Mouse (Mus musculus): Measurements from ENCODE around the gene Rab5if.
"Not testable (repeated sequence)": the region's sequence is repeated elsewhere in the genome, so short reads cannot be mapped to it uniquely, and the experiment has no call there.

Gene Rab5if

DNA sequence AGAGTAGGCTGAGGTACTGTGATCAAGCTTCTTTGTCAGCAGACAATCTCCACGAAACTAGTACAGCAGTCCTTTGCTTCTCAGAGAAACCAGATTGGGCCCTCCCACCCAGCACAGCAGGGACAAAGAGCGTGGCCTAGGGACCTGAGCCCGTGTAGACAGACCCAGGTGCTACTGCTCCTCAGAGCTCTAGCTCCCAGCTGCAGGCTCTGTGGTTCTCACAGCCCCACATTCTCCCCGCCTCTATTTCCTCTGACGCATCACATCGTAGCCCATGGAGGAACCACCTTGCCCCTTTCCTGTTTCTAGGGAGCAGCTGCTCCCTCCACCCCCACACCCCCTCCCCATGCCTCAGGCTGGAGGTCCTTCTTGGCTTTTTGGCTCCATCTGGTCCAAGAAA lies 24.1 kb downstream of the Rab5if start, which contains the start of gene Sla2:
Gene Sla2 (minus strand): TSS at position 176 of the 400 bp plus-strand sequence.
- DNase-seq (ENCODE audit: extremely low spot score), result no peak

- DNase-seq (ENCODE audit: extremely low spot score), result no peak
Measured at GRCm38 (mm10) chr2:156888490-156888889, 25.6 kb downstream of the Rab5if start.

DNA sequence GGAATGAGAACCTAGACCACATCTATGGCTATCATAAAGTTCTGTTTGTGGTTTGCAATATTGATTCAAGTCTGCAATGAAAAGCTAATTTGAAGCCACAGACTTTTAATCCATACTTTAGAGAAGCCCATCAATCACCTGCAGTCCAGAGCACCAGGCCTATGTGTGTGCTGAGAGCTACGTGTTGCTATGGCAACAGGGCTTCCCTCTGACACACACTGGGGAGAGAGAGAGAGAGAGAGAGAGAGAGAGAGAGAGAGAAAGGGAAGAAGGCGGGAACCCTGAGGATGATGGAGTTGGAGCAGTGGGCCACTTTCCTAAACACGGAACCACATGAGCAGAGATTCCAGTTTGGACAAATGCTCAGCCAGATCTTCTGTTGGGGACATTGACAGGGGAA lies 29.3 kb downstream of the Rab5if start:
- peak; percentile 14 for DNase-seq (ENCODE audit: extremely low spot score)

DNA sequence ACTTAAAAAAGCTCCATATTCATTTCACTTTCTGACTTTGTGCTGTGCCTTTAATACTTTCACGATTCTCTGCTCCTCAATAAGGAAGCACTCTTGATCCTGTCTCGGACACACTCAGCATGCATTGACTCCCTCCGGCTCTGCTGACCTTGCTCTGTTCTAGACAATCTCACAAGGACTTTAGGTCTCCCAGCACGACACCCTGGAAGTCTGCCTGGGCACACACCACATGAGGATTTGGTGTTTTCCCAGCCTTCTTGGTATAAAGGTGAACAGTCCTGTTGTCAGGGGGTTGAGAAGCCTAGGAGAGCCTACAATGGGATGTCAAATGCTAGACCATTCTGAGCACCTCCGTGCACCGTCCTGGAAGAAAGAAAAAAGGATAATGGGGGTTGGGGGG lies 29.9 kb downstream of the Rab5if start:
- no peak for DNase-seq (ENCODE audit: extremely low spot score)

- DNase-seq (ENCODE audit: extremely low spot score), result no peak
Measured at GRCm38 (mm10) chr2:156894496-156895265, 31.8 kb downstream of the Rab5if start.

DNA sequence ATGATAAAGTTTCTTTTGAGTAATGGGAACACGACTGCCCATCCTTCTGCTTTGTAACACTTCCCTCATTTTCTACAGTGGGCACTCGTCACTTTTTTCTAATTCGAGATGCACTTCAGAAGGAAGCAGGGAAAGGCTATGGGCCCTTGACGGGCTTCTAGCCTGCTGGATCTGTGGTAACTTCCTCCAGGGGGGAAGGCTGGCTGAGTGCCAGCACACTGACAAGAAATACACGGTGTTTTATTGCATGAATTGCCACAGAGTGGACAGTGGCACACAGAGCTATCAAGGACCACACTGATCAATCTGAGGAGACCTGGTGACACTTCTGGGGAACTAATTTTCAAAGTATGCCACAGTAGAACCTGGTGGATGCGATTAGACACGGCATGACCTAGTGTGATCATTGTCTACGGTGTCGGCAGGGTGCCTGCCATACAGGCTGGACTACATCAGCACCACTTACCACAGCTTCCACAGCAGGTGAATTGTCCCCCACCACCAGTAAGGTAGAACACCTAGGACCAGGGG lies 33.5 kb downstream of the Rab5if start:
- DNase-seq (ENCODE audit: extremely low spot score), result no peak

DNA sequence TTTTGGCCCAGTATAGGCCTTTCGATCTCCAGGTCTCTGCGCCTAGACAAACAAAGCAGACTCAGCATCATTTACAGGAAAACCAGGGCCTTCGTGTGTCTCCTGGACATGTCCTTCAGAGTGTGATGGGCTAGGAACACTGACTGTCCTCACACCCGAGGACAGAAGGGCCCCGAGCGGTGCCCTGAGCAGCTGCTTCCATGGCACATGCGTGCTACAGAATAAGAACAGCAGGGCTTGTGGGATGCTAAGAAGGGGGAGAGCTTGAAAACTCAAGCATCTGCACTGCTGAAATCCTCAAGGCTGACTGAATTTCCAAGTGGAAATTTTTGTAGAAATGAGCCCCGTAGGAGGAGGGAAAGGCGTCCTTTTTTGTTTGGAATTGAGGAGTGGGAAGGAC lies 34.1 kb downstream of the Rab5if start:
- DNase-seq (ENCODE audit: extremely low spot score), result no peak

DNA sequence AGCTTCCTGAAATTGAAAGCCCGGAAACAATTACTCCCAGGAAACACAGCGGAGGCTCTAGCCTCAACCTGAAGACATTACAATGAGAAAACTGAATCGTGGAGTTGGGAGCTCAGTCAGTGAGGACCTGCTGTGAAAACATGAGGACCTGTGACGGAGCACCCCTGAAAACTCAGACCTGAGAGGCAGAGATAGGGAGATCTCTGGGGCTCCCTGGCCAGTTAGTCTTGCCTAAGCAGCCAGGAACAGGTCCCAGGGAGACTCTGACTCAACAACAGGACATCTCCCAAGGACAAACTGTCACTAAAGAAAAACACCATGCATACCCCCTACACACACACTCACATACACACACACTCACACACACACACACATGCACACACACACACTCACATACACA lies 35.4 kb downstream of the Rab5if start:
- DNase-seq (ENCODE audit: extremely low spot score), result no peak

GRCm38 (mm10) chr2:156899184-156899583 lies 36.3 kb downstream of the Rab5if start:
- DNase-seq (ENCODE audit: extremely low spot score), result no peak

DNA sequence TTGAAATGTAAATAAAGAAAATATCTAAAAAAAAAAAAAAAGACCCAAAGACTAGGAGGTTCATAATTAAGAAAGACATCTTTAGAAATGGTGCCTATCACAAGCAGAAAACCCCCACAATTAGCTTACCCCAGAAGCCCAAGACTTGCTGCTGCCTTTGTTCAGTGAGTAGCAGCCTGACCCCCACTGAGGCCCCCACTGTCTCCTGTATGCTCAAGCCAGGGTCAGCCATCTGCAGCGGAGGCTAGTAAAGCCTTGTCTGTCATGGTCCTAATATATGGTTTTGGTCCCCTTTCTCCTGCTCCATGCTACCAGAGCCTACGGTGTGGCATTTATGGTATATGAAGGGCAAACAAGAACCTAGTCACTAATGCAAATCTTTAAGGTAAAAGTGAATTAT lies 38.4 kb downstream of the Rab5if start:
- DNase-seq (ENCODE audit: extremely low spot score), result no peak

DNA sequence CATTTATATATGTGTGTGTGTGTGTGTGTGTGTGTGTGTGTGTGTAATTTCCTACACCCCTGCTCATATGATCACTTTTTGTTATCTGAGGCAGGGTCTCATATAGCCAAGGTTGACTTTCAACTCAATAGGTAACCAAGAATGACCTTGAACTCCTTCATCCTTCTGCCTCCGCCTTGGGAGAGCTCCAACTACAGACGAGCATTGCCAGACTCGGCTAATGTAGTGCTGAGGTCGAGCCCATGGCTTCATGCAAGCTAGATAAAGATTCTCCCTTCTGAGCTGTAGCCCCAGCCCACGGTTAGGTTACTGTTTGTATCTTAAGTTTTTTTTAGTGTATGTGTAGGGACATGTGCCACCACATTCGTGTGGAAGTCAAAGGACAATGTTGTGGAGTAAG lies 39.0 kb downstream of the Rab5if start:
- no peak for DNase-seq (ENCODE audit: extremely low spot score)

GRCm38 (mm10) chr2:156902411-156902810 lies 39.5 kb downstream of the Rab5if start:
- not testable (repeated sequence) for DNase-seq (ENCODE audit: extremely low spot score)

GRCm38 (mm10) chr2:156903367-156903766 lies 40.4 kb downstream of the Rab5if start:
- DNase-seq (ENCODE audit: extremely low spot score), result no peak

- DNase-seq (ENCODE audit: extremely low spot score), result peak; percentile 62
Measured at GRCm38 (mm10) chr2:156904976-156905717, 42.2 kb downstream of the Rab5if start.

DNA sequence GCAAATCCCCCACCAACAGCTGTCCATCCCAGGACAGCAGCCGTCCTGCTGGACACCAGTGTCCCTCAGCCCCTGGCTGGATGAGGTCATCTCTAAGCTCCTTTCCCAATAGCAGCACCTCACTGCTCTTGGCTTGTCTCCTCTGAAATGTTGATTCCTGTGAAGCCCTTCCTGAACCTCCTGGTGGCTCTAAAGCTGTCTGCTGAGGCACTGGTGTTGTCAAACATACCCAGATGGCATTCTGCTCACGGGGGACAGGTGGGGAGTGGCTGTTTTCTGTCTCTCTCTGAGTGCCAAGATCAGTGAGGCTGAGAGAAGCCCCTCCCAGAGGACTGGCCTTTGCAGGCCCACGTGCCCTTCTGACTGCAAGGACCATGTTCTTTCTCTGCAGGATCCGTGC lies 43.0 kb downstream of the Rab5if start:
- not testable (repeated sequence) for DNase-seq (ENCODE audit: extremely low spot score)

DNA sequence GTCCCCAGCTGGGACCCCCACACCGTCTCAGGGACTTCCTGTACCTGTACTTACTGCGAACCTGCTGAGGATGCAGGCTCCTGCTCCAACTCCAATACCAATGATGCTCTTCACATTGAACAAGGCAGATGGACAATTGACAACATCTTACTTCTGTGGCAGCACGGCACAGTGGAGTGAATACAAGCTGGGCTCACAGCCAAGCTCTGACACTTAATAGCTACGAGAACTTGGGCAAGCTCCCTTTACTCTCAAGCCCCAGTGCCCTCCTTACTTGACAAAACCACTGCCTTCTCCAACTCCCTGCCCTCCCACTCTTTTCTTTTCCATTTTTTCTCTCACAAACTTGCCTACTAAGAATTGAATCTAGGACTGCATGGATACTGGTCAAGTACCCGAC lies 50.3 kb downstream of the Rab5if start:
- no peak for DNase-seq (ENCODE audit: extremely low spot score)

GRCm38 (mm10) chr2:156915559-156915958 lies 52.6 kb downstream of the Rab5if start:
- DNase-seq (ENCODE audit: extremely low spot score), result no peak

GRCm38 (mm10) chr2:156916419-156917125 lies 53.6 kb downstream of the Rab5if start:
- DNase-seq (ENCODE audit: extremely low spot score), result no peak

- DNase-seq (ENCODE audit: extremely low spot score), result no peak
Measured at GRCm38 (mm10) chr2:156918562-156918961, 55.6 kb downstream of the Rab5if start.

DNA sequence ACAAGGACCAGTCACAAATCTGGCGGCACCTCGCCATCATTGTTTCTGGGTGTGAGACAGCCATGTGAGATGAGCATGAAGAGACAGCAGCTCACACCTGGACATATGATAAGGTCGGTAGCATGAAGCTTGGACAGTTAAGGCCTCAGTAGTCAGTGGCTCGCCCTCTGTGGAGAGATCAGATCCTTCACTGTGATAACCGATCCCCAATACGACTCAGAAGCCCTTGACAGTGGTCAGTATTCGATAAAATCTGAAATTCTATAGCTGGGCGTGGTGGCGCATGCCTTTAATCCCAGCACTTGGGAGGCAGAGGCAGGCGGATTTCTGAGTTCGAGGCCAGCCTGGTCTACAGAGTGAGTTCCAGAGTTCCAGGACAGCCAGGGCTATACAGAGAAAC lies 56.3 kb downstream of the Rab5if start:
- DNase-seq (ENCODE audit: extremely low spot score), result not testable (repeated sequence)

GRCm38 (mm10) chr2:156919796-156920195 lies 56.9 kb downstream of the Rab5if start:
- no peak for DNase-seq (ENCODE audit: extremely low spot score)

GRCm38 (mm10) chr2:156923057-156923456 lies 60.1 kb downstream of the Rab5if start:
- DNase-seq (ENCODE audit: extremely low spot score), result no peak

Data from embryo, embryonic 9.5 days (tissue).